Mouse (Mus musculus) ES-E14 (cell line): ENCODE data around the gene AW146154. TPM values are rescaled to one million over a fixed set of nuclear protein-coding genes. Genes with fewer than 3 reads are reported as not detected.
"Not testable (repeated sequence)": the region's sequence is repeated elsewhere in the genome, so short reads cannot be mapped to it uniquely, and the experiment has no call there.

Experiments used
- DNase-seq: peaks from one replicate; pipeline ENCODE4 v3.0.0-alpha.2; 2013; ENCODE audit warnings: low read depth, low spot score
- H3K27ac ChIP-seq: 2 replicates; pipeline ENCODE4 v1.5.1; 2012; ENCODE audit warnings: low read depth, mild to moderate bottlenecking, low read length, moderate library complexity, mixed read lengths; ENCODE audit not compliant: poor library complexity, insufficient read depth, severe bottlenecking
- H3K36me3 ChIP-seq: 2 replicates; pipeline ENCODE4 v1.6.1; 2012; ENCODE audit warnings: mild to moderate bottlenecking, low read length, moderate library complexity, mixed read lengths; ENCODE audit not compliant: control insufficient read depth, poor library complexity, insufficient read depth, severe bottlenecking
- H3K4me1 ChIP-seq, 2 experiments: fragments of 150-350 bp in 1 of 2; sonication (generic) in 1 of 2; 2 replicates each; pipeline ENCODE4 v1.6.1; 2012; ENCODE audit warnings: low read length in 2 of 2, mild to moderate bottlenecking in 1 of 2, mixed read lengths in 1 of 2; ENCODE audit not compliant: control insufficient read depth in 2 of 2, insufficient read depth in 2 of 2, poor library complexity in 1 of 2
- H3K4me3 ChIP-seq, 2 experiments: fragments of 150-350 bp in 1 of 2; sonication (generic) in 1 of 2; 2 replicates each; pipeline ENCODE4 v1.5.1; 2012; ENCODE audit warnings: low read length in 2 of 2, low read depth in 1 of 2, mild to moderate bottlenecking in 1 of 2, mixed read lengths in 1 of 2; ENCODE audit not compliant: insufficient read depth in 1 of 2, poor library complexity in 1 of 2, severe bottlenecking in 1 of 2
- H3K9ac ChIP-seq: 2 replicates; pipeline ENCODE4 v1.6.1; 2012; ENCODE audit warnings: low read depth, mild to moderate bottlenecking, low read length, mixed read lengths; ENCODE audit not compliant: poor library complexity, insufficient read depth, severe bottlenecking
- H3K9me3 ChIP-seq: fragments of 150-350 bp; sonication (generic); 2 replicates; pipeline ENCODE4 v1.6.1; 2012; ENCODE audit warnings: low read depth, mild to moderate bottlenecking, low read length; ENCODE audit not compliant: control insufficient read depth, insufficient read depth
- CHD2 ChIP-seq: IDR thresholded peaks from 2 replicates; pipeline ENCODE4 v1.6.1; 2014; ENCODE audit warnings: mild to moderate bottlenecking, low read depth, low read length, inconsistent platforms
- HCFC1 ChIP-seq: IDR thresholded peaks from 2 replicates; pipeline ENCODE4 v1.6.1; 2012; ENCODE audit warnings: low read length, inconsistent platforms, borderline replicate concordance; ENCODE audit not compliant: insufficient read depth
- MAFK ChIP-seq: IDR thresholded peaks from 2 replicates; pipeline ENCODE4 v1.6.1; 2014; ENCODE audit warnings: mild to moderate bottlenecking, low read depth, low read length, inconsistent platforms; ENCODE audit not compliant: insufficient read depth
- ZC3H11A ChIP-seq: IDR thresholded peaks from 2 replicates; pipeline ENCODE4 v1.6.1; 2012; ENCODE audit warnings: low read depth, mild to moderate bottlenecking, inconsistent platforms, low read length, borderline replicate concordance
- ZNF384 ChIP-seq: IDR thresholded peaks from 2 replicates; pipeline ENCODE4 v1.6.1; 2012; ENCODE audit warnings: low read depth, low read length, inconsistent platforms
- in situ Hi-C, 2 experiments: fragments of 600-800 bp; cut with MboI; formaldehyde crosslinking; loops; one replicate each; pipeline ENCODE4 v1.15.1; 2025; ENCODE audit warnings: low sequenced_read_pairs in 2 of 2, inconsistent platforms in 1 of 2; ENCODE audit not compliant: unreplicated experiment in 2 of 2
- total RNA-seq: library from RNA; depleted of rRNA; stranded (reverse); fragments of 300-350 nt; gene quantifications from 2 replicates; pipeline ENCODE4 v1.2.3, GENCODE M21; 2012

Gene AW146154
- total RNA-seq, 1 experiment: 9.5 TPM

DNA sequence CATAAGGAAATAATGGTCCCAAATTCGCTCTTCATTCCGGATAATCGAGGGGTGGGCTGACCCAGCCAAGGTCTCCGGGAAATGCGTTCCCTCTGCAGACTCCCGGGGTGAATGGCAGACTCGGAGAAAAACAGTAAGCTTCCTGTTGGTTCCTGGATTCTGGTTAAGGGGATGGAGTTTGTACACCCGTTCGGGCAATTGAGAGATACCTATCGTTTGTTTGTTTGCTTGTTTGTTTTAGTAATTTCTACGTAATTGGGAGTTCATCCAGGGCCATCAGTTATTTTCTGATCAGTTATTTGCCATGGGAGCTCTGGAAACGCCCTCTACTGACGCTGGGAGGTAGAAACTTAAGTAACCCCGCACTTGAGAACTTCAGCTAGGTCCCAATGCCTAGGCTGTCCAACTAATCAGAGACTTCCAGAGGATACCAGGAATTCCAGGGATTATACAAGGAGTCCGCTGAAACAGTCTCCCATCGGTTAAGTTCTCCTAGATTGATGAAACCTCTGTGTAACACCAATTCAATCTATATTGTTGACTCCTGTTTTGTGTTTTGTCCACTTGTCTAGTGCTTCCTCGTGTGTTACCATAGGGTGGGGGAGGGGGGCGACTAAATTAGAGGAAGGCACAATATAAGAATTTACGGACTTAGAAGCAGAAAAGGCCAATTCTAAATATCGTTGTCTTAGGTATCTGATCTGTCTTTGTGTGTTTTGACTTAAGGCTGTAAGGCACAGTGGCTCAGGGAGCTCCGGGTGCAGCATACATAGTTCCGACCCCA, 653 bp upstream of the AW146154 start:
- H3K9ac ChIP-seq: peak overlapping the region; percentile 72
- H3K4me3 ChIP-seq: peak overlapping the region; percentile 74 to 83
- DNase-seq: peak; percentile 54
- no peaks in the 10 kb centered on the region for H3K36me3 ChIP-seq
- H3K27ac ChIP-seq: peak overlapping the region; percentile 52; the same call in 1 of the 2 replicates
- in situ Hi-C loops: no loop called here
- TF ChIP-seq HCFC1: no peak
- no peak for TF ChIP-seq MAFK
- TF ChIP-seq ZC3H11A: no peak
- no peak for TF ChIP-seq CHD2
- no peak for TF ChIP-seq ZNF384
- H3K4me1 ChIP-seq: peaks cover 0 to 3% of the 10 kb centered on the region in 2 experiments; a peak in 1 of 4 replicates
- H3K9me3 ChIP-seq: no peaks in the 10 kb centered on the region

DNA sequence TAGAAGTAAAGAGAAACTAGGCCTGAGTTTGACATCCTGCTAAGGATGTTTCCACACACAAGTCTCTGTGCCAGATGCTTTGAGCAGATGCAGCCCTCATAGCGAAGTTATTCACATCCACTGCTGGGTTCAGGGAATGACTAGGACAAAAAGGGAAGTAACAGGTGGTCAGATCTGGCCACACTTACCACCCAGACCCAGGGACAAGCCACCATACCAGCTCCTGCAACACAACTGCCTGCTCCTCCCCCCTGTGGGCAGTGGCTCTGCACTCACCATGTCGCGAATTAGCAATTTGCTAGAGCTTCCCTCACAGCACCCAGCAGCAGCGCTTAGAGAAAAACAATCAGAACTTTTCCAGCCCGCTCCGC, 687 bp downstream of the AW146154 start:
- H3K4me1 ChIP-seq, H3K9me3 ChIP-seq, in situ Hi-C loops, DNase-seq, H3K27ac ChIP-seq, H3K36me3 ChIP-seq: not testable (repeated sequence)
- H3K9ac ChIP-seq: peak overlapping the region; percentile 77
- H3K4me3 ChIP-seq: peak overlapping the region; percentile 74 to 83

GRCm38 (mm10) chr7:41498464-41498863, 1.2 kb downstream of the AW146154 start:
- H3K4me1 ChIP-seq, H3K36me3 ChIP-seq, in situ Hi-C loops, H3K27ac ChIP-seq, H3K9ac ChIP-seq, H3K9me3 ChIP-seq, DNase-seq: not testable (repeated sequence)
- peak overlapping the region; percentile 74 to 83; a peak in 2 of 4 replicates for H3K4me3 ChIP-seq

- in situ Hi-C loops: no loop called here
- no peaks in the 10 kb centered on the region for H3K9me3 ChIP-seq
- TF ChIP-seq ZNF384: no peak
- TF ChIP-seq CHD2: no peak
- TF ChIP-seq ZC3H11A: no peak
- TF ChIP-seq MAFK: no peak
- no peak for TF ChIP-seq HCFC1
Measured at GRCm38 (mm10) chr7:41497871-41498270, 1.8 kb downstream of the AW146154 start.

DNA sequence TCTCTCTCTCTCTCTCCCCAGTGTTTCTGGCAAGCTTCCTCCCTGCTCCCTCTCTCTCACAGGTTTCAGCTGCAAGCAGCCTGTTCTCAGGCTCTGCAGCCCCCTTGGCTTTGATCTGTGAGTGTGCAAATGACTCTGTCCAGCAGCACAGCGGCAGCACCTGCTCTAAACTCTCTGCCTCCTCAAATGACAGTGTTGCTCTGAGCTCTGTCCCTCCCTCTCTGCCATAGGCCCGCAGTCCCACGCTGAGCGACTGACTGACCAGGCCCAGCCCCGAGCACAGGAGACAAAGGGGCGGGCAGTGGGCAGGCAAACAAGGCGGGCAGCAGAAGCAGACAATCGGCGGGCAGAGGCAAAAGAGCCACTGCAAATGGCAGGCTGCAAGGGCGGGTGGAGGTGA, 47.8 kb downstream of the AW146154 start:
- Histone ChIP-seq H3K9me3 (no peaks in the 10 kb centered on the region), H3K4me1 (no peaks in the 10 kb centered on the region), H3K9ac (no peak overlapping the region), H3K27ac (no peak overlapping the region), H3K36me3 (no peaks in the 10 kb centered on the region), H3K4me3 (peak overlapping the region; percentile 53 to 62; a peak in 3 of 4 replicates)
- DNase-seq: peak; percentile 15
- in situ Hi-C loops: no loop called here
- TF ChIP-seq CHD2 (no peak), HCFC1 (no peak), ZC3H11A (no peak), MAFK (no peak), ZNF384 (no peak)

More at GRCm38 (mm10) chr7:41497871-41498270, 1.8 kb downstream of the AW146154 start:
- no peak overlapping the region for H3K27ac ChIP-seq
- H3K4me1 ChIP-seq: peaks cover 0 to 3% of the 10 kb centered on the region in 2 experiments; a peak in 1 of 4 replicates
- no peak overlapping the region for H3K9ac ChIP-seq
- H3K4me3 ChIP-seq: no peak overlapping the region
- H3K36me3 ChIP-seq: no peaks in the 10 kb centered on the region
- no peak for DNase-seq

DNA sequence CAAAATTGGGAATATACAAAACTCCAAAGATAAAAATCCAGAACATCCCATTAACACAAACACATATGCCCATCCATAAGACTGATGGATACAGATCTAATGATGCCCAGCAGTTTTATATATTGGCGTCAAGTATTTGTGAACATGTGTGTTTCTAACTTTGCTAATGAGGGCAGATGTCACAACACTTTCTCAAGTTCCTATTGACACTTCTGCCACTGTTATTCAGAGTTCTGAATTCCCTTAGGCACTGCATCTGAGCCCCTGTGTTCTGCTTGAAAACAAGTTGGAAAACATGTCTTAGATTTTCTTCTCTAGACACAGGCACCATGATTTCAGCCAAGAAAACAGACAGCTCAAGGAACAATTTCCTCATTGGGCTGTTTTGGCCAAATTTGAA, 51.1 kb downstream of the AW146154 start, which contains the start of gene Vmn2r57:
TSS of gene Vmn2r57 (minus strand) at position 101 of the 400 bp plus-strand sequence.
- H3K36me3 ChIP-seq, H3K9ac ChIP-seq, H3K4me1 ChIP-seq, H3K9me3 ChIP-seq, DNase-seq, in situ Hi-C loops, H3K4me3 ChIP-seq, H3K27ac ChIP-seq: not testable (repeated sequence)
